Mouse (Mus musculus) limb, embryonic 11.5 days (tissue): ENCODE measurements around the gene Kansl3. TPM values are rescaled to one million over a fixed set of nuclear protein-coding genes. Genes with fewer than 3 reads are reported as not detected.

Source experiments
- ATAC-seq: fragments of 200-750 bp; cut with Nextera tagmentation; 2 replicates; pipeline ENCODE4 v1.8.0; 2017; ENCODE audit warnings: low read depth; ENCODE audit not compliant: insufficient number of reproducible peaks, low FRiP score, low TSS enrichment
- DNase-seq: peaks from one replicate; pipeline ENCODE4 v3.0.0-alpha.2; 2015; ENCODE audit warnings: low spot score
- H3K27ac ChIP-seq: fragments of 300-500 bp; sonication (generic); replicated peaks from 2 replicates; pipeline ENCODE4 v1.5.1; 2014; ENCODE audit warnings: low read depth, mild to moderate bottlenecking, low read length
- H3K27me3 ChIP-seq: fragments of 300-500 bp; sonication (generic); 2 replicates; pipeline ENCODE4 v1.6.1; 2014; ENCODE audit warnings: mild to moderate bottlenecking, low read length, mixed read lengths; ENCODE audit not compliant: control insufficient read depth, insufficient read depth
- H3K36me3 ChIP-seq: fragments of 300-500 bp; sonication (generic); 2 replicates; pipeline ENCODE4 v1.6.1; 2014; ENCODE audit warnings: mild to moderate bottlenecking, low read length, moderate library complexity, mixed read lengths; ENCODE audit not compliant: control insufficient read depth, insufficient read depth
- H3K4me1 ChIP-seq: fragments of 300-500 bp; sonication (generic); 2 replicates; pipeline ENCODE4 v1.6.1; 2014; ENCODE audit warnings: low read length, mixed read lengths; ENCODE audit not compliant: control insufficient read depth, insufficient read depth
- H3K4me2 ChIP-seq: fragments of 300-500 bp; sonication (generic); 2 replicates; pipeline ENCODE4 v1.6.1; 2014; ENCODE audit warnings: low read depth, mild to moderate bottlenecking, moderate library complexity; ENCODE audit not compliant: severe bottlenecking
- H3K4me3 ChIP-seq: fragments of 300-500 bp; sonication (generic); 2 replicates; pipeline ENCODE4 v1.5.1; 2014; ENCODE audit warnings: low read depth, low read length
- H3K9ac ChIP-seq: fragments of 300-500 bp; sonication (generic); 2 replicates; pipeline ENCODE4 v1.6.1; 2014; ENCODE audit warnings: mild to moderate bottlenecking, low read length
- H3K9me3 ChIP-seq: fragments of 300-500 bp; sonication (generic); 2 replicates; pipeline ENCODE4 v1.6.1; 2016; ENCODE audit warnings: low read length; ENCODE audit not compliant: control insufficient read depth
- WGBS: fragments of 180-500 bp; shearing (Covaris S2); extraction: QIAGEN DNeasy Blood & Tissue Kit; methylation state at CpG from one replicate; pipeline ENCODE4 v1.1.7; 2014; 5-methylcytosine and 5-hydroxymethylcytosine counted together
- polyA plus RNA-seq: library from polyadenylated mRNA; unstranded; fragments of >200 nt; fragmentation: Nextera tagmentation; extraction: Ambion mirVana; gene quantifications from 2 replicates; pipeline ENCODE4 v1.2.1, GENCODE M21; 2014

Gene Kansl3
- 34.4 and 43.3 TPM in 2 replicates for polyA plus RNA-seq

DNA sequence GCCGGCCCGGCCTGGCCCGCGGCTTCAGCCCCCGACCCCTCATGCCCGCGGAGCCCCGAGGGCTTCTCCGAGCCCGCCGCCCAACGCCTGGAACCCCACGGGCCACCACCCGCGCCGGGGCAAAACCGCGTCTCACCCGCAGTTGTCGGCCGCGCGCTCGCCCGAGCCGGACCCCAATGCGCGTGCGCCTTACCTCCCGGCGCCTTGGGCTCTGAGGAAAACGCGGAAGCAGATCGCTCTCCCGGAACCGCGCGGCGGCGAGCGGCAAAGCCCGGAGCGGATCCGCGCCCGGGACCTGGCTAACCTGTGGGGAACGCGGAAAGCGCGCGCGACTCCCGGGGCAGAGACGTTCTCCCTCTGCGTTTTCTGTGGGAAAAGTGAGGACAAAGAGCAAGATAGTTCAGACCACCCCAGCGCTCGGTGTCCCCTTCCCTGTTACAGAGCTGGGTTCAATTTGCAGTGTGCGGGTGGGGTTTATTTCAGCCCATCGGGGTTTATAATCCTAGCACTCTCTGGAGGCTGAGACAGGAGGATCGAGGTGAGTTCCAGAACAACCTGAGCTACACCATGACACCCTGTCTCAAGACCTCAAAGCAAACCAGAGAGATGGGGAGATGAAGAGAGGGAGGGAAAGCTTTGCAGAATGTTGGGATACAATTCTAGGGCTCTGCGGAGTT lies at the start of gene Kansl3:
TSS of gene Kansl3 (minus strand) at position 213 of the 677 bp plus-strand sequence.
- H3K9ac ChIP-seq = peak within 1 kb of the TSS; percentile 88
- peaks cover 7% of the 10 kb centered on the region; the same call in 1 of the 2 replicates for H3K4me1 ChIP-seq
- H3K27me3 ChIP-seq = no peaks in the 10 kb centered on the region
- no peaks in the 10 kb centered on the region for H3K9me3 ChIP-seq
- H3K36me3 ChIP-seq = peaks cover 8% of the 10 kb centered on the region
- H3K4me2 ChIP-seq = peak within 1 kb of the TSS; percentile 50
- ATAC-seq (peak; percentile 72; the same call in 1 of the 2 replicates), DNase-seq (peak; percentile 97)
- H3K4me3 ChIP-seq = peak within 1 kb of the TSS; percentile 79
- 4% methylated on average over 52 of the region's 61 CpGs for WGBS
- peak within 1 kb of the TSS; percentile 37; the same call in 1 of the 2 replicates for H3K27ac ChIP-seq

GRCm38 (mm10) chr1:36404531-36404930 lies 35.5 kb upstream of the Kansl3 start:
- ATAC-seq = no peak
- 86% methylated on average over 6 of the region's 6 CpGs for WGBS

DNA sequence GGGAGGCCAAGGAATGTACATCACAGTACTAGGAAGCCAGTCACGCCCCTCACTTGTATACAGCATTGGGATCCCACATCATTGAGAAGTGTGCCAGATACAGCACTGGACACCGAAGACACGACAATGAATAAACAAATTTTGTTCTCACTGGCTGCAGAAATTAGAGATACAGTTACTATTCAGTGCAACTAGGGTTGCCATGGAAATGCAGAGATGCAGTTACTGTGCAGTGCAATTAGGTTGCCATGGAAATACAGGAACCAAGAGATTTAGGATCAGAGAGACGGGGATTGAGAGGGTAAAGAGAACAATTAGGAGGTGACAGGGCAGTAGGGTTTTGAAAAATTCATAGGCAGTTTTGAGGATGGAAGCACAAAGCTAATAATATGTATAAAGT lies 32.5 kb upstream of the Kansl3 start:
- Histone ChIP-seq H3K4me2 (no peak overlapping the region), H3K9me3 (no peaks in the 10 kb centered on the region), H3K9ac (no peak overlapping the region), H3K4me1 (no peaks in the 10 kb centered on the region), H3K4me3 (no peak overlapping the region), H3K27me3 (no peaks in the 10 kb centered on the region), H3K27ac (no peak overlapping the region), H3K36me3 (no peaks in the 10 kb centered on the region)
- 72% methylated on average over 4 of the region's 4 CpGs for WGBS
- DNase-seq (no peak), ATAC-seq (no peak)

More at GRCm38 (mm10) chr1:36404531-36404930, 35.5 kb upstream of the Kansl3 start:
- Histone ChIP-seq H3K4me2 (no peak overlapping the region), H3K9ac (no peak overlapping the region), H3K4me1 (no peaks in the 10 kb centered on the region), H3K4me3 (no peak overlapping the region), H3K36me3 (no peaks in the 10 kb centered on the region), H3K27ac (no peak overlapping the region), H3K27me3 (no peaks in the 10 kb centered on the region), H3K9me3 (no peaks in the 10 kb centered on the region)
- DNase-seq = no peak

GRCm38 (mm10) chr1:36397041-36397440 lies 28.1 kb upstream of the Kansl3 start:
- H3K27me3 ChIP-seq = no peaks in the 10 kb centered on the region
- no peak overlapping the region for H3K4me2 ChIP-seq
- no peaks in the 10 kb centered on the region for H3K36me3 ChIP-seq
- DNase-seq (no peak), ATAC-seq (no peak)
- H3K4me3 ChIP-seq = no peak overlapping the region
- WGBS = 41% methylated on average over 6 of the region's 6 CpGs
- no peak overlapping the region for H3K9ac ChIP-seq
- H3K27ac ChIP-seq = no peak overlapping the region
- no peaks in the 10 kb centered on the region for H3K4me1 ChIP-seq
- no peaks in the 10 kb centered on the region for H3K9me3 ChIP-seq

- Histone ChIP-seq H3K36me3 (no peaks in the 10 kb centered on the region), H3K9ac (no peak overlapping the region), H3K4me1 (no peaks in the 10 kb centered on the region), H3K4me3 (no peak overlapping the region), H3K27me3 (no peaks in the 10 kb centered on the region), H3K4me2 (no peak overlapping the region), H3K9me3 (no peaks in the 10 kb centered on the region), H3K27ac (no peak overlapping the region)
- WGBS = 75% methylated on average over 4 of the region's 4 CpGs
- no peak for ATAC-seq
- DNase-seq = no peak
Observed at GRCm38 (mm10) chr1:36379582-36379981, 10.6 kb upstream of the Kansl3 start.

- ATAC-seq = no peak
- WGBS = 78% methylated on average over 6 of the region's 6 CpGs
- DNase-seq = no peak
- H3K27ac ChIP-seq = no peak overlapping the region
- H3K4me2 ChIP-seq = no peak overlapping the region
- H3K4me1 ChIP-seq = no peaks in the 10 kb centered on the region
- no peaks in the 10 kb centered on the region for H3K9me3 ChIP-seq
- H3K27me3 ChIP-seq = no peaks in the 10 kb centered on the region
- no peak overlapping the region for H3K9ac ChIP-seq
- H3K36me3 ChIP-seq = no peaks in the 10 kb centered on the region
- no peak overlapping the region for H3K4me3 ChIP-seq
Observed at GRCm38 (mm10) chr1:36378880-36379279, 9.9 kb upstream of the Kansl3 start.

- DNase-seq = no peak
- peaks cover 7% of the 10 kb centered on the region; the same call in 1 of the 2 replicates for H3K4me1 ChIP-seq
- H3K27ac ChIP-seq = no peak within 1 kb of the TSS
- no peaks in the 10 kb centered on the region for H3K9me3 ChIP-seq
- no peaks in the 10 kb centered on the region for H3K36me3 ChIP-seq
- no peak for ATAC-seq
- H3K4me2 ChIP-seq = no peak within 1 kb of the TSS
- 80% methylated on average over 10 of the region's 10 CpGs for WGBS
- no peak within 1 kb of the TSS for H3K9ac ChIP-seq
- no peaks in the 10 kb centered on the region for H3K27me3 ChIP-seq
- no peak within 1 kb of the TSS for H3K4me3 ChIP-seq
Observed at GRCm38 (mm10) chr1:36371934-36372845, 3.2 kb upstream of the Kansl3 start, which contains the start of gene Fer1l5. Gene Fer1l5 (plus strand): TSS chr1:36372291.

- no peak overlapping the region for H3K9ac ChIP-seq
- DNase-seq (no peak), ATAC-seq (no peak)
- no peaks in the 10 kb centered on the region for H3K9me3 ChIP-seq
- 79% methylated on average over 6 of the region's 6 CpGs for WGBS
- H3K4me1 ChIP-seq = peaks cover 7% of the 10 kb centered on the region; the same call in 1 of the 2 replicates
- H3K4me3 ChIP-seq = no peak overlapping the region
- H3K27me3 ChIP-seq = no peaks in the 10 kb centered on the region
- no peak overlapping the region for H3K27ac ChIP-seq
- H3K4me2 ChIP-seq = no peak overlapping the region
- H3K36me3 ChIP-seq = no peaks in the 10 kb centered on the region
Observed at GRCm38 (mm10) chr1:36370918-36371317, 1.9 kb upstream of the Kansl3 start.
